Mouse (Mus musculus): ENCODE data around the gene S1pr5.
"Not testable (repeated sequence)": the region's sequence is repeated elsewhere in the genome, so short reads cannot be mapped to it uniquely, and the experiment has no call there.

Gene S1pr5

GRCm38 (mm10) chr9:21266889-21267288 is 18.6 kb upstream of the S1pr5 start:
- no peak for DNase-seq (ENCODE audit: low spot score)

- no peak for DNase-seq (ENCODE audit: low spot score)
Observed at GRCm38 (mm10) chr9:21265611-21266010, 17.4 kb upstream of the S1pr5 start.

- DNase-seq (ENCODE audit: low spot score) = peak; percentile 94
Observed at GRCm38 (mm10) chr9:21265000-21265561, 16.8 kb upstream of the S1pr5 start, which contains the start of gene Atg4d. Gene Atg4d (plus strand): TSS chr9:21265293.

- DNase-seq (ENCODE audit: low spot score) = peak; percentile 43
Observed at GRCm38 (mm10) chr9:21264272-21264999, 16.2 kb upstream of the S1pr5 start.

DNA sequence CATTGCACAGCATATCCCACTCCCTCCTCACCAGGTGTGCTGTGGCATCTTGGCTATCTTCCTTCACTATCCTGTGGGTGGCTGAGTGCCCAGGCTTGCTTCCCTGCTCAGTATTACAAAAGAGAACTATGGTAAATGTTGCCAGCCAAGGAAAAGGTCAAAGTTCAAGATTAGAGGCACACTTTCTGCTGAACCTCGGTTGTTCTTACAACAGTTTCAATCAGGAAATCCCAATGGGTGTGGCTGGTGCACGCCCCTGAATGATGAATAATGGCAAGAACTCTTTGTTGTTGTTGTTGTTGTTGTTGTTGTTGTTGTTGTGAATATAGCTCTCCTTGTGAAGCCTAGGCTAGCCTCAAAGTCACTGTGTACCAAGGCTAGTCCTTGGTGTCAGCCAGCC is 13.6 kb upstream of the S1pr5 start:
- DNase-seq (ENCODE audit: low spot score) = no peak

GRCm38 (mm10) chr9:21260491-21261040 is 12.3 kb upstream of the S1pr5 start:
- no peak for DNase-seq (ENCODE audit: low spot score)

- DNase-seq (ENCODE audit: low spot score) = not testable (repeated sequence)
Observed at GRCm38 (mm10) chr9:21256349-21256748, 8.1 kb upstream of the S1pr5 start.

DNA sequence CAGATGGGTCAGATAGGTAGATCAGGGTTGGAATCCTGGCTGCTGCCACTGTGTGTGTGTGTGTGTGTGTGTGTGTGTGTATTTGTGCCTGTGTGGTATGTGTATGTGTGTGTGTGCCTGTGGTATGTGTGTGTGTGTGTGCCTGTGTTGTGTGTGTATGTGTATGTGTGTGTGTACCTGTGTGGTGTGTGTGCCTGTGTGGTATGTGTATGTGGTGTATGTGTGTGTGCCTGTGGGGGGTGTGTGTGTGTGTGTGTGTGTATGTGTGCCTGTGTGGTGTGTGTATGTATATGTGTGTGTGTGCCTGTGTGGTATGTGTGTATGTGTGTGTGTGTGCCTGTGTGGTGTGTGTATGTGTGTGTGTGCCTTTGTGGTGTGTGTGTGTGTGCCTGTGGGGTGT is 6.4 kb upstream of the S1pr5 start:
- DNase-seq (ENCODE audit: low spot score) = no peak

- no peak for DNase-seq (ENCODE audit: low spot score)
Observed at GRCm38 (mm10) chr9:21251116-21251735, 3.0 kb upstream of the S1pr5 start.

GRCm38 (mm10) chr9:21250509-21250908 is 2.3 kb upstream of the S1pr5 start:
- no peak for DNase-seq (ENCODE audit: low spot score)

DNA sequence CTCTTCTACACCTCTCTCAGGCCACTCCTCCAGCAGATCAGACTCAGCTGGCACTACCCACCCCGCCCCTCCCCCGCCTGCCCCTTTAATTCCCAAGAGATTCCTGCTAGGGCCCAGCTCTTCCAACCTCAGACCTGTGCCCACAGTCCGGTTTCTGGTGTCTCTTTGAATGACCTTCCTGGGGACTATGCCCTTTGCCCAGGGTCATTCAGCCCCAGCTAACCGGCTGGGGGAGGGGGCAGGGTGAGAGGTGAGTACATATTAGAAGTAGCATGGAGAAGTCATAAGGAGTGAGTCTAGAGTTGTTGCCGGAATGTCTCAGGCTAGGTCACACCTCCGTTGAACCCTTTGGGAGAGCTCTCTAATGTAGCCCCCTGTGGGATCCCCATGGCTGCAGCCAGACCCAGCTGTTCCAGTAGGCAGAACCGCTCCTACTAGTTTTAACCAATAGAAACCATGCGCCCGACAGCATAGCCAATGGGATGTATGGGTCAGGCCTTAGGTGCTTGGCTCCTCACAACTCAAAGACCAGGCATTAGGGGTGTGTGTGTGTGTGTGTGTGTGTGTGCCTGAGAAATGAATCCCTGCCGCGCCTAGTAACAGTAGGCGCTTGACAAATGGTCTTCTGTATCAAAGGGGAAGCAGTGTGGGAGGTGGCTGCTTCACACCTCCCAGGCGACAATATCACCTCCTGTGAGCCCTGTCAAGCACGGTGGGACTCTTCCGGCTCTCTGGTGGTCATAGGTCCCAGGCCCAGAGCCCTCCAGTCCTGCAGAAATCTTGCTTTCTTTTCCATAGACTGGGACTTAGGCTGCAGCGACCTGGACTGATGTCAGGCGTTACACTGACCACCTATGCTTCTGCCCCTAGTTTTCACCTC is 1.6 kb upstream of the S1pr5 start:
- DNase-seq (ENCODE audit: low spot score) = no peak

- no peak for DNase-seq (ENCODE audit: low spot score)
Observed at GRCm38 (mm10) chr9:21246342-21246741, 1.9 kb downstream of the S1pr5 start.

DNA sequence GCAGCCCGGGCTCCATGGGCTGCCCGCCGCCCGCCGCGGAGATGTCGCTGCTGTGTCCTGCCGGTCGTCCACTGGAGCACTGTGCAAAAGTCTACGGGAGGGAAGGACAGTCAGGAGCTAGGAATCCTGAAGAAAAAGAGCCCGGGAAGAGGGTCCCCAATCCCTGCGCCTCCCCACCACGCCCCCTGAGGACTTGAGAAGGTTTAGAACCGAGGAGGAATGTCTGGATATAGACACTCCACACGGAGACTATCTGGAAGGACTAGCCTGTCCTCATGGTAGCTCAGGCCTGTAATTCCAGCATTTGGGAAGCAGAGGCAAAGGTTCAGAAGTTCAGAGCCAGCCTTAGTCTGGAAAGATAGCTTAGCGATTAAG is 3.1 kb downstream of the S1pr5 start:
- no peak for DNase-seq (ENCODE audit: low spot score)

DNA sequence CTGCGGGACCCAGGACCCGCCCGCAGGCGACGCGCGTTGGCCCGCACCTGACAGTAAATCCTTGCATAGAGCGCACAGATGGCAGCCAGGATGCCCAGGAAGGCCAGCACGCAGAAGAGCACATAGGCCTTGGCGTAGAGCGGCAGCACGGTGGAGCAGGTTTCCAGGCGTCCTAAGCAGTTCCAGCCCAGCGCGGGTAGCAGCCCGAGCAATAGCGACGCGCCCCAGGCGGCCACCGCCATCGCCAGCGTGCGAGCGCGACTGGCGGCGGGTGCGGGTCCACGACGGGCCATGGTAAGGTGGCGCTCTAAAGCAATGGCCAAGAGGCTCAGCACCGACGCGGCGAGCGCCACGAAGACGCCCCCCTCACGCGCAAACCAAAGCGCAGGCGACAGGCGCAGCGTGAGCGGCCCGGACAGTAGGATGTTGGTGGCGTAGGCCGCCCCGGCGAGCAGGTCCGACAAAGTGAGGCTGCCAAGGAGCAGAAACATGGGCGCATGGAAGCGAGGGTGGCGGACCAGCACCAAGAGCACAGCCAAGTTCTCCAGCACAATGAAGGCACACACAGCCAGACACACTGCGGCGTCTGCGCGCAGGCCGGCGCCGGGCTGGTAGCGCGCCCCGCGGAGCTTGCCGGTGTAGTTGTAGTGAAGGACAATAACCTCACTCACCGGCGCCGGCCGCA is 3.7 kb downstream of the S1pr5 start:
- no peak for DNase-seq (ENCODE audit: low spot score)

- no peak for DNase-seq (ENCODE audit: low spot score)
Observed at GRCm38 (mm10) chr9:21243826-21244427, 4.3 kb downstream of the S1pr5 start.

GRCm38 (mm10) chr9:21241343-21241742 is 6.9 kb downstream of the S1pr5 start:
- peak; percentile 73 for DNase-seq (ENCODE audit: low spot score)

DNA sequence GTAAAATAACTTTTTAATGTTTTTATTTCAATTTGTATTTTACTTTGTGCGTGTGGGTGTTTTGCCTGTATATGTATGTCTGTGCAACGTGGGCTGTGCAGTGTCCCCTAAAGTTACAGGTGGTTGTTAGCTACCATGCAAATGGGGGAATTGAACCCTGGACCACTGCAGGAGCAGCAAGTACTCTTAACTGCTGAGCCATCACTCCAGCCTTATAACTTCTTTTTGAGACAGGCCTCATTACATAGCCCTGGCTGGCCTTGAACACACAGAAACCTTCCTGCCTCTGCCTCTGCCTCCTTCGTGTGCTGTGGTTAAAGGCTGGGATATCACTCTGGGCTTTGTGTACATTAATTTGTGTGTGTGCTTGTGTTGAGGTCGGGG is 8.8 kb downstream of the S1pr5 start:
- no peak for DNase-seq (ENCODE audit: low spot score)

- DNase-seq (ENCODE audit: low spot score) = peak; percentile 77
Observed at GRCm38 (mm10) chr9:21238733-21239464, 9.3 kb downstream of the S1pr5 start, which contains the start of gene Keap1. Gene Keap1 (minus strand): TSS chr9:21239361.

- DNase-seq (ENCODE audit: low spot score) = no peak
Observed at GRCm38 (mm10) chr9:21238004-21238732, 10.1 kb downstream of the S1pr5 start.

Measured in urinary bladder, postnatal 25 days (tissue).